Mouse (Mus musculus): ENCODE measurements around the gene Pla2g3. TPM values are rescaled to one million over a fixed set of nuclear protein-coding genes. Genes with fewer than 3 reads are reported as not detected.

The Pla2g3 gene
- polyA plus RNA-seq, 1 experiment from 2014 or later: 0.44 TPM

Other genes with a start within 250 kb of the Pla2g3 start
- 274 and 283 TPM in 2 replicates for gene Drg1, start 221.9 kb upstream of the Pla2g3 start, polyA plus RNA-seq (2014; fragmentation: Nextera tagmentation; extraction: Ambion mirVana)
- gene Patz1, start 199.4 kb upstream of the Pla2g3 start, polyA plus RNA-seq (2014; fragmentation: Nextera tagmentation; extraction: Ambion mirVana): 61.7 and 62.0 TPM in 2 replicates
- gene Pik3ip1, start 157.9 kb upstream of the Pla2g3 start, polyA plus RNA-seq (2014; fragmentation: Nextera tagmentation; extraction: Ambion mirVana): 27.8 TPM in 2 replicates
- 88.4 and 102 TPM in 2 replicates for gene Limk2, start 79.1 kb upstream of the Pla2g3 start, polyA plus RNA-seq (2014; fragmentation: Nextera tagmentation; extraction: Ambion mirVana)
- gene Rnf185, start 35.9 kb upstream of the Pla2g3 start, polyA plus RNA-seq (2014; fragmentation: Nextera tagmentation; extraction: Ambion mirVana): 52.3 and 56.2 TPM in 2 replicates
- gene Inpp5j, start 16.5 kb downstream of the Pla2g3 start, polyA plus RNA-seq (2014; fragmentation: Nextera tagmentation; extraction: Ambion mirVana): 1.4 and 2.1 TPM in 2 replicates
- gene Selenom, start 26.4 kb downstream of the Pla2g3 start, polyA plus RNA-seq (2014; fragmentation: Nextera tagmentation; extraction: Ambion mirVana): 42.0 and 49.1 TPM in 2 replicates
- 11.6 and 16.4 TPM in 2 replicates for gene Smtn, start 52.3 kb downstream of the Pla2g3 start, polyA plus RNA-seq (2014; fragmentation: Nextera tagmentation; extraction: Ambion mirVana)
- 25.1 and 29.8 TPM in 2 replicates for gene Morc2a, start 160.9 kb downstream of the Pla2g3 start, polyA plus RNA-seq (2014; fragmentation: Nextera tagmentation; extraction: Ambion mirVana)